Mouse (Mus musculus) lung, postnatal 0 days (tissue): ENCODE measurements around the gene Wbp2nl. TPM values are rescaled to one million over a fixed set of nuclear protein-coding genes. Genes with fewer than 3 reads are reported as not detected.
A peak's percentile ranks its signal among the peaks of the same experiment; 100 is the strongest.

ENCODE experiments used
- ATAC-seq: fragments of 200-750 bp; cut with Nextera tagmentation; 2 replicates; pipeline ENCODE4 v1.8.0; 2017; ENCODE audit warnings: moderate library complexity
- DNase-seq: peaks from one replicate; pipeline ENCODE4 v3.0.0-alpha.2; 2016; ENCODE audit warnings: low spot score
- H3K27ac ChIP-seq: fragments of 300-500 bp; sonication (generic); 2 replicates; pipeline ENCODE4 v1.5.1; 2014; ENCODE audit warnings: antibody characterized with exemption, mild to moderate bottlenecking, low read length, mixed read lengths
- H3K27me3 ChIP-seq: fragments of 300-500 bp; sonication (generic); replicated peaks from 2 replicates; pipeline ENCODE4 v1.6.1; 2014; ENCODE audit warnings: low read length, mixed read lengths; ENCODE audit not compliant: insufficient read depth
- H3K36me3 ChIP-seq: fragments of 300-500 bp; sonication (generic); 2 replicates; pipeline ENCODE4 v1.6.1; 2014; ENCODE audit warnings: low read length, mixed read lengths; ENCODE audit not compliant: insufficient read depth
- H3K4me1 ChIP-seq: fragments of 300-500 bp; sonication (generic); 2 replicates; pipeline ENCODE4 v1.6.1; 2014; ENCODE audit warnings: antibody characterized with exemption, low read depth, low read length, mixed read lengths; ENCODE audit not compliant: insufficient read depth
- H3K4me2 ChIP-seq: fragments of 300-500 bp; sonication (generic); replicated peaks from 2 replicates; pipeline ENCODE4 v1.6.1; 2014; ENCODE audit warnings: low read depth, mild to moderate bottlenecking, low read length, moderate library complexity, mixed read lengths
- H3K4me3 ChIP-seq: fragments of 300-500 bp; sonication (generic); 2 replicates; pipeline ENCODE4 v1.5.1; 2014; ENCODE audit warnings: low read depth, low read length
- H3K9ac ChIP-seq: fragments of 300-500 bp; sonication (generic); replicated peaks from 2 replicates; pipeline ENCODE4 v1.6.1; 2014; ENCODE audit warnings: low read depth, mild to moderate bottlenecking
- H3K9me3 ChIP-seq: fragments of 300-500 bp; sonication (generic); 2 replicates; pipeline ENCODE4 v1.6.1; 2016; ENCODE audit warnings: low read length, mixed read lengths
- CTCF ChIP-seq: IDR thresholded peaks from 2 replicates; pipeline ENCODE4 v1.5.1; 2016; ENCODE audit warnings: antibody characterized with exemption, mild to moderate bottlenecking
- EP300 ChIP-seq: IDR thresholded peaks from 2 replicates; pipeline ENCODE4 v1.6.1; 2016; ENCODE audit warnings: antibody characterized with exemption, mild to moderate bottlenecking, control low read depth
- WGBS: fragments of 180-500 bp; shearing (Covaris S2); extraction: QIAGEN DNeasy Blood & Tissue Kit; methylation state at CpG from one replicate; pipeline ENCODE4 v1.1.7; 2014; 5-methylcytosine and 5-hydroxymethylcytosine counted together
- polyA plus RNA-seq: library from polyadenylated mRNA; unstranded; fragments of >200 nt; fragmentation: Nextera tagmentation; extraction: Ambion mirVana; gene quantifications from 2 replicates; pipeline ENCODE4 v1.2.1, GENCODE M21; 2015

The Wbp2nl gene
- polyA plus RNA-seq, 1 experiment from 2014 or later, result 0.19 TPM

DNA sequence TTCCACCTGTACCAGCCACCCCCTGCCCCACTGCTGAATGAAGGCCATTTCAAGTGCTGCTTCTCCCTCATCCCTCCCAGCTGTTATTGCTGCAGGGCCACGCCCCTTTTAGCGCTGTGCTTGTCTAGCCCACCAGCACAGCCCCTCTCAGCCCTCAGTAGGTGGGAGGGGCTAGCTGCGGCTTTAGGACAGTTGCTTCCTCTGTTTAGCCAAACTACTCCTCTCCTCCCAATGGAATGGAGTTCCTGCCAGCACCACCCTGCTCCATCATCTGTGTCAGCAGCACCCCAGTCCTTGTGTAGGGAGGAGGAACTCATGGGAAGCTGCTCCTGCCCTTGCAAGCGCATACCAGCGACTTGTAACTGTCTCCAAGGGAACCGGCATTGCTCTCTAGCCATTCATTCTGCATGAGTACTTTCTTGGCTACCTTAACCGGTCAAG lies 5.5 kb upstream of the Wbp2nl start:
- Histone ChIP-seq H3K4me3 (no peak overlapping the region), H3K36me3 (no peaks in the 10 kb centered on the region), H3K4me2 (no peak overlapping the region), H3K9me3 (no peaks in the 10 kb centered on the region), H3K27ac (no peak overlapping the region), H3K4me1 (no peaks in the 10 kb centered on the region), H3K27me3 (no peaks in the 10 kb centered on the region), H3K9ac (no peak overlapping the region)
- TF ChIP-seq CTCF (no peak), EP300 (no peak)
- ATAC-seq (no peak; the same call in 1 of the 2 replicates), DNase-seq (peak; percentile 27)
- WGBS, result 6% methylated on average over 7 of the region's 7 CpGs

DNA sequence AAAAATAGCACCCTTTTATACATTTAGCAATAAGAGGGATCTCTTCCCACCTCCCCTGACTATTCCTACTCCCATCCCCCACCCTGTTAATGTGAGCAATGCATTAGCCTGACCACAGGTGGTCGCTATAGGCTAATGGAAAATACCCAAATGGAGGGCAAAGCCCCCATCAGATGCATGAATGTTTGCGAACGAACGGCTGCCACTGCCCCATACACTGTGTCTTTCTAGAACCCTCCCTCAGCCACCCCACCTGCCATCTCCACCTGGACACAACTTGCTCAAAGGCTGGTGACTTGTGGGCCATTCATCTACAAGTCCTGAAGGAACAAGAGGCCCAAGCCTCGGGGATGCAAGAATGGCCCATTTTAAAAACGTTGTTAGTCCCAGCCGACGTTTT lies 4.7 kb upstream of the Wbp2nl start:
- H3K9ac ChIP-seq, result no peak overlapping the region
- no peak for ATAC-seq

DNA sequence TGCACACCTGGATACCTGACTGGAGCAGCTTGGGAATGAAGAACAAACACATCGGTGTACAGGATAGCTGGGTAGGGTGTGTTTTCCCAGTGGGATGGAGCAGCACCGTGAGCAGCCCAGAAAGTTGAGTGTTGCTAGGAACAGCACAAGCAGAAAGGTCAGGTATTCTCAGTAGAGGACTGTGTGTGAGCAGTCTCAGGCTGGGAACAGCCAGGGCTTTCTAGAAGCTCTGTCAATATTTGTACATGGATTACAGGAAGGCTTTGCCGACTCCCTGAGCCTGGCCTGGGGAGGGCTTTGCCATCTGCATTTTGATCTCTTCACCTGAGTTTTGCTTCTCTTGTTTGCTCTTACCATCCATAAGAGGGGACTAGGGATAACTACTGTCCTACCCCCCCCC lies 8.4 kb downstream of the Wbp2nl start:
- no peak overlapping the region for H3K9ac ChIP-seq
- no peaks in the 10 kb centered on the region for H3K9me3 ChIP-seq
- H3K27ac ChIP-seq, result no peak overlapping the region
- DNase-seq (peak; percentile 45), ATAC-seq (peak; percentile 55)
- H3K4me1 ChIP-seq, result no peaks in the 10 kb centered on the region
- no peak overlapping the region for H3K4me2 ChIP-seq
- no peak for TF ChIP-seq CTCF
- no peak for TF ChIP-seq EP300
- H3K36me3 ChIP-seq, result no peaks in the 10 kb centered on the region
- H3K27me3 ChIP-seq, result no peaks in the 10 kb centered on the region
- no peak overlapping the region for H3K4me3 ChIP-seq
- 56% methylated on average over 3 of the region's 3 CpGs for WGBS

More for the DNA sequence above, 4.7 kb upstream of the Wbp2nl start:
- WGBS, result 32% methylated on average over 8 of the region's 8 CpGs
- Histone ChIP-seq H3K4me3 (no peak overlapping the region), H3K4me1 (no peaks in the 10 kb centered on the region), H3K4me2 (no peak overlapping the region), H3K27ac (no peak overlapping the region), H3K9me3 (no peaks in the 10 kb centered on the region), H3K27me3 (no peaks in the 10 kb centered on the region), H3K36me3 (no peaks in the 10 kb centered on the region)
- peak; percentile 18 for DNase-seq
- no peak for TF ChIP-seq EP300
- peak; percentile 73 for TF ChIP-seq CTCF

DNA sequence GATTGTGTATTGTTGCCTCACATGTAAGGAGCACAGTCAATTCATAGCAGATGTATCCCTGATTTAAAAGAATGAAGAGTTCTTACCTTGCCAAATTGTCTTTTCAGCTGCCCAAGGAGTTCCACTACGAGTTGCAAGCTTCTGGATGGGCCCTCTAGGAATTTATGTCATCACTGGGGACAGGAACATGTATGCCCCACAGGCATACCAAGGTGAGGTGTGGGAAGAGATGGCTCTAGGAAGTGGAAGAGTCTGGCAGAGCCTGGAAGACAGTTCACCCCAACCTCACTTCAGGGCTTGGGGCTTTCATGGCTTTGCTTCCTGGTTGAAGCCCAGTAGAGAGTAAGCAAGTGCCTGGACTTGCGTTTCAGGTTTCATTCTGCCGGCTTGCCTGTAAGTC lies 9.7 kb downstream of the Wbp2nl start:
- H3K27ac ChIP-seq, result no peak overlapping the region
- no peak for DNase-seq
- WGBS, result 58% methylated on average over 3 of the region's 3 CpGs

DNA sequence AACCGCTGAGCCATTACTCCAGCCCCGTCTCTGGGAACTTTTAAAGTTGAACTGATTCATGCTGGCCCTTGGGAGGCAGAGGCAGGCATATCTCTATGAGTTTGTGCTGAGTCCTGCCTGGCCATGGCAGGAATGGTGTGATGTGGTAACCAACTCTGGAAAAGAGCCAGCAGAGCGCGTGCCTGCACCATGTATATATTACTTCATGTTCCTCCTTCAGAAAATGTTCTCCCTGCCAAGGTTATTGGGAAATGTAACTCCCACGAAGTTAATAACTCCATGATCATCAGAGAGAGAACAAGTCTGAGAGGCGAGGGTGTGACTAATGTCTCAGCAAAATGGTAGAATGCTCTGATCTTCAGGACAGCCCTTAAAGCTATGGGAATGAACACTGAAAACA lies 19.1 kb downstream of the Wbp2nl start:
- H3K4me3 ChIP-seq, result no peak overlapping the region
- no peaks in the 10 kb centered on the region for H3K36me3 ChIP-seq
- TF ChIP-seq CTCF, result no peak
- 0 out of 2 replicates have a peak, but pooled peaks have one; percentile 14 for TF ChIP-seq EP300
- H3K27me3 ChIP-seq, result no peaks in the 10 kb centered on the region
- no peak overlapping the region for H3K27ac ChIP-seq
- peak; percentile 80 for DNase-seq
- no peaks in the 10 kb centered on the region for H3K4me1 ChIP-seq
- no peak overlapping the region for H3K4me2 ChIP-seq
- H3K9me3 ChIP-seq, result no peaks in the 10 kb centered on the region
- peak; percentile 52 for ATAC-seq
- WGBS, result 59% methylated on average over 6 of the region's 6 CpGs
- no peak overlapping the region for H3K9ac ChIP-seq

More for the DNA sequence above, 9.7 kb downstream of the Wbp2nl start:
- Histone ChIP-seq H3K36me3 (no peaks in the 10 kb centered on the region), H3K4me3 (no peak overlapping the region), H3K9ac (no peak overlapping the region), H3K9me3 (no peaks in the 10 kb centered on the region), H3K4me2 (no peak overlapping the region), H3K4me1 (no peaks in the 10 kb centered on the region), H3K27me3 (no peaks in the 10 kb centered on the region)
- no peak for ATAC-seq
- TF ChIP-seq EP300, result no peak
- no peak for TF ChIP-seq CTCF

DNA sequence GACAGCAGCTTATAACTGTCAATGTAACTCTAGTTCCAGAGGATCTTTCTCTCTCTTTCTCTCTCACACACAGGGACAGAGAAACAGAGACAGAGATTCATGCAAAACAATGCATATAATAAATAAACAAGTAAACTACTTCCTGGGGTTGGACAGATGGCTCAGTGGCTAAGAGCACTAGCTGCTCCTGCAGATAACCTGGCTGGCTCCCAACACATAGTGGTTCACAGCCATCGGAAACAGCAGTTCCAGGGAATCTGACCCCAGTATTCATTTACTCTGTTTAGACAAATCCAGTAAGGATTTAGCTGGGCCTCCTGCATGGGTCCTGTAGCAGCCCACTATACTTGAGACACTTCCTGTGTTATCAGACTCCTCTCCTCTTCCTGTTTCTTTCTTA lies 20.9 kb downstream of the Wbp2nl start:
- H3K4me3 ChIP-seq, result no peak overlapping the region
- H3K9me3 ChIP-seq, result no peaks in the 10 kb centered on the region
- TF ChIP-seq EP300, result no peak
- TF ChIP-seq CTCF, result no peak
- H3K4me2 ChIP-seq, result no peak overlapping the region
- H3K4me1 ChIP-seq, result no peaks in the 10 kb centered on the region
- ATAC-seq (no peak), DNase-seq (no peak)
- 41% methylated on average over 1 of the region's 1 CpGs for WGBS
- no peaks in the 10 kb centered on the region for H3K27me3 ChIP-seq
- H3K36me3 ChIP-seq, result no peaks in the 10 kb centered on the region
- no peak overlapping the region for H3K9ac ChIP-seq
- no peak overlapping the region for H3K27ac ChIP-seq

DNA sequence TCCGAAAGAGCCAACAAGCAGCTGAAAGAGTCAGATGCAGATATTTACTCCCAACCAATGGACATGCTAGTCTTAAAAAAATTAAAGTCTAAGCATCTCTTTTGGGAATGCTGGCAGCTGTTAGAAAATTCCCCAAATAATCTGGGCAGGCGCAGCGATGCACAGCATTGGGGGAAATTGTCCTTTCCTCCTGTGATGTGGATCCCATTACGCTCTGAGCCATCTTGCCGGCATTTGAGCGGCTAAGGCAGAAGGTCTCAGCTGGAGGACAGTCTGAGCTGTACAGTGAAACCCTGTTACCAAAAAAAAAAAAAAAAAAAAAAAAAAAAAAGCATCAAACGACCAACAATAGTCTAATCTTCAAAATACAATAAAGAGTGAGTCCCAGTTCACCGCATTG lies 23.4 kb downstream of the Wbp2nl start:
- ATAC-seq, result no peak
- DNase-seq, result no peak

More for the DNA sequence above, 23.4 kb downstream of the Wbp2nl start:
- H3K27me3 ChIP-seq, result no peaks in the 10 kb centered on the region
- 72% methylated on average over 8 of the region's 8 CpGs for WGBS
- no peaks in the 10 kb centered on the region for H3K4me1 ChIP-seq
- H3K4me3 ChIP-seq, result no peak overlapping the region
- H3K9ac ChIP-seq, result no peak overlapping the region
- H3K27ac ChIP-seq, result no peak overlapping the region
- H3K4me2 ChIP-seq, result no peak overlapping the region
- H3K36me3 ChIP-seq, result no peaks in the 10 kb centered on the region
- H3K9me3 ChIP-seq, result no peaks in the 10 kb centered on the region
- TF ChIP-seq CTCF (no peak), EP300 (no peak)
